Mouse (Mus musculus): ENCODE measurements around the gene Kidins220. TPM values are rescaled to one million over a fixed set of nuclear protein-coding genes. Genes with fewer than 3 reads are reported as not detected.

The Kidins220 gene
- polyA plus RNA-seq, 1 experiment, result 30.1 TPM

DNA sequence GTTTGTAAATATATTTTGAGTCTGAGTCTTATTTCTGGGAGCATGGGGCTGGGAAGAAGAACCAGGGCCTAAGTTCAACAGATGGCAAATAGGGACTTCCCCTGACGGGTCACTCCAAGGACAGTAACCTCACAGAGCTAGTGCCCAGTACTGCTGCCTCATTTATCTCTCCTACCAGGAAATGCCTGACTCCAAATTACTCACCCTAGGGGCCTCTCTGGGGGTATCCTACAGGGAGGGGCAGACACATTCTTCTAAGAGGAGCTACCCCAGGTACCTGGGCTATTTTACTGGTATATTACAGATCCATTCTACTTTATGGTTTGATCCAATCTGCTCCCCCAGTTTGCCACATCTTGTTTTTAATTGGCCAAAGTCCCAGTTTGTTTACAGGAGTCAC, 114.7 kb downstream of the Kidins220 start:
- no peak for DNase-seq (ENCODE audit: low read depth)

DNA sequence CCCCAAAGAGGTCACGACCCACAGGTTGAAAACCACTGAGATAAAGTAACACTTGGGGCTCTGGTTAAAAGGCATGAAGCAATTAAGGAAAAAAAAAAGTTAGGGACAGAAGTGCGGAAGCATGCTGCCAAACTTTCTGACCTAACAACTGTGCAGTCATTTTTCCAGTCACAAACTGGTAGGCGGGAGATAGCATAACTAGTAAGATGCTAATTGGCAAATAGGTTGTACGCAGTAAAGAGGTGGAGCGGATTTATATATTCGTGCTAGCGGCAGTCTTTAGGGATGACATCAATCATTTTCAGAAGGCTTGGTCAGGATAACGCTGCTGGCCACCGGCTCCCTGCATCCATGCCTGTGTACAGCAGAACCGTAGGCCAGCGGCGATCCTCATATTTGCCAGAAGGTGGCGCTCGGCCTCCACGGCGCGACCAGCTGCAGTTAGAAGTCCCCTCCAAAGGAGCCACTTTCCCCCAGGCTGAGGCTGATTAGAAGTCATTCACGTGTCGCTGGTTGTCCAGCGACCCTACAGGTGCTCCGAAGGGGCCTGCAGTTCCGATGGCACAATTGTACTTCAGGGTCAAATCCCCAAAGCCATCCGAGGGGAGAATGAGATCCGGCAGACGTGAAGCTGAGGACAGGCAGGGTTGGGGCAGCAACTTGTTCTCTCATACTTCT, 117.4 kb downstream of the Kidins220 start:
- DNase-seq (ENCODE audit: low read depth), result no peak

DNA sequence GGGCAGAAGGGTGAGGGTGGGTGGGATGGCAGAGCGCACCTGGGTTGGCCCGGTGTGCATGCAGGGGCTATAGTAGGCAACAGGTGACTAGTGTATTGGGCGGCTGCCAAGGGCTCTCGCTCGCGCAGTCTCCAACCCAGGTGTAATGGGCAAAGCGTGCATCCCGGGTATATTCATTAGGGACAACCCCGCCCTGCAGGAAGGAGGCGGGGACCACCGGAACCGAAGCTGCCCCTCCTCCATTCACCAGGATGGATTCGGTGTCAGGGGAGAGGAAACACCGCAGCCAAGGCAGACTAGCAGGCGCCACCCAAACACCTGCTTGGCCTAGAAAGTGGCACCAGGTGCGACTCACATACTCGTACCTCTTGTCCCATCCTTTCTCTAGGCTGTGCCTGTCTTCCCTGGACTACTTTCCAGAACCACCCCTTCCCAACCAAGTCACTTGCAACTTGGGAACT, 118.1 kb downstream of the Kidins220 start:
- no peak for DNase-seq (ENCODE audit: low read depth)

DNA sequence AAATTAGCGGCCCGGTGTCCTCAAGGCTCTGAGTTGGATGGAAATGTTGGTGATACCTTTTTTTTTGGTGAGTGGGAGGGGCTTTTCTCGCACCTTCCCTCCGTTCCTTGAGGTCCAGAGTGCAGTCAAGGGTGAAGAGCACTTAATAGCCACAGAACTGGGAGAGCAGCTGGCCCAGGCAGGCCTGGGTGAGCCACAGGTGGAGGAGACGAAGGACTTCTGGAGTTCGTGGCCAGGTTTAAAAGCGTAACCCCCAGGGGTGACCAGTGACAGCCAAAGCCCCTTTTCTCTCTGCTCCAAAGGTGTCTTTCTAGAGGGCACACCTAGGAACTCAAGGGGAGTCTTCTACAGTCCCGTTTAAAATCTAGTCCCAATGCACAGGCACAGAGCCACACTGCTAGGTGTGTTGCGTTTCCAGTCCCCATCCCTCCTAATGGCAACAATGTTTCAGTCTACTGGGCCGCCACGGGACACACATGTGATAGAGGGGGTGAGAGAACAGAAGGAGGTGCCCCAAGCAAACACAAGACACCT, 118.6 kb downstream of the Kidins220 start:
- DNase-seq (ENCODE audit: low read depth), result no peak

DNA sequence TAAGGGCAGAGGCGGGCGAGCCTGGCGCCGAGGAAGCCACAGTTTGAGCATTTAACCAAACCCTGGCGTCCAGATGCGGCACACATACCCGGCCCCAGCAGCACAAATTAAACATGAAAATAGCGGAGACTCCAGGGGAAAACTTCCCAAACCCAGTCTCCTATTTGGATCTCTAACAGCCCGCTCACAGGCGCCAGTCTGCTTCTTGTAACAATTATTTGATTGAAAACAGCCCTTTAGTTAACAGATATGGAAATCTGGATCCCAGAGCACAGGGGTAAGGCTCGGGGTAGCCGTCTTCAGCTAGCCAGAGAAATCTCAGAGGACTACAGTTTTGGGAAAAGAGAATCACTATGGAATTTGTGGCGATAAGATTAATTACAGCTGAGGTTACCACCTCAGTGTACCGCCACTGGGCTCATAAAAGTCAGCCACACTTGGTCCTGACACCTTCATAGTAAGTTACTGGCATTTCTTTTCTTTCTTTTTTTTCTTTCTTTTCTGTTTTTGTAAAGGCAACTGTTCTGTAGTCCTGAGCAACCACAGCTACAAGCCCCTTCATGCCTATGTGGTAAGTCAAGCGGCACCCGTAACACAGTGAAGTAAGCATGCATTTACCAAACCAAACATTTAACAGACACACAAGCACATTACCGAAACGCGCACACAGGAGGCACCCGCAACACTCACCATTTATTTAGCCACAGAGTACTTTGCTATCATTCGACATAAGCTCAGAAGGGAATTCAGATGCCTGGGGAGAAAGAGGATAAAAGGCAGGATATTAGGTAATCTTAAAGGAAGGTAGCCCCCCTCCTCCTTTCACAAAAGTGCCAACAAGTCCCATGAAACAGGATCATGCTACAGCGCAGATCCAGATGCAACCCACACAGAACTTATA, 120.1 kb downstream of the Kidins220 start:
- no peak for DNase-seq (ENCODE audit: low read depth)

DNA sequence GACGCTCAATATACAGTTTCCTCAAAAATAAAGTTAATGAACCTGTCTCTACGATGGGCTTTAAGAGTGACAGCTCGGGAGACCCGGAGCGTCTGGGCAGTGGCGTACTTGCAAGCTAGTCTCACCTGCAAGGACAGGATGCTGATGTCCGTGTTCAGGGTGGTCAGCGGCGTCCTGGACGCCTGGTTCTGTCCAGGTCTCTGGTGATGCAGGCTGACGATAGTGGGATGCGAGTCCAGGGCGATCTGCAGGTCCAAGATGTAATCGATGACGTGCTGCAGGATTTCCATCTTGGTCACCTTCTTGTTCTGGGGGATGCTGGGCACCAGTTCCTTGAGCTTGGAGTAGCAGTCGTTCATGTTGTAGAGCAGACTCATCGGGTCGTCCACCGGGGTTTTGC, 120.8 kb downstream of the Kidins220 start:
- DNase-seq (ENCODE audit: low read depth), result no peak

DNA sequence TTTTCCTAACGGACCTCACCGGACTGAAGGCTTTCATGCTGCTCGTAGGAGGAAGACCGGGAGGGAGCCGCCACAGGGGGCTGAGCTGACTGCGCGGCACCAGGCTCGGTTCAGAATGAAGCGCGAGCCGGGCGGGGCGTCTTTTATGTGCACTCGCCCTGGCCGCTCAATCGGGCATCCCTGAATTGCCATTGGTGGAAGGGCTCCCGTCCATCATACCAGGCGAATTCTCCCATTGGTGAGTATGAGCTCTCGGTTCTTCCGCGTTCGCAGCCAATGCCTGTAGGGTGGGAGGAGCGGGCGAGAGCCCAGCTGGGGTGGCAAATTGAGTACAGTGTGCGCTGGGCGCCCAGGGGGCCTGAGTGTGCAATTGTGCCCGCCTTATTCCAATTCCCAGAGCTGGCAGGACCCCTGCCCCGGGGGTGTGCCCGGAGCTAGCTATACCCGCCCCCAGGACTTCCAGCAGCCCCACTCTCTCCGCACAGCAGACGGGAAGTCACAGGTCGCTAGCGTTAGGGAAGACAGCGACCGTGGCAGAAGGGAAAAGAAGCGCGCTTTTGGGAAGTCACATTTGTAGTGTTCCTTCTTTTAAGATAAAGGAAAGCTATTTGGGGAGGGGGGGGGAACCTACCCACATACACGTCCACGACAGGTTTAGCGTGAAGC, 121.4 kb downstream of the Kidins220 start:
- DNase-seq (ENCODE audit: low read depth), result no peak

DNA sequence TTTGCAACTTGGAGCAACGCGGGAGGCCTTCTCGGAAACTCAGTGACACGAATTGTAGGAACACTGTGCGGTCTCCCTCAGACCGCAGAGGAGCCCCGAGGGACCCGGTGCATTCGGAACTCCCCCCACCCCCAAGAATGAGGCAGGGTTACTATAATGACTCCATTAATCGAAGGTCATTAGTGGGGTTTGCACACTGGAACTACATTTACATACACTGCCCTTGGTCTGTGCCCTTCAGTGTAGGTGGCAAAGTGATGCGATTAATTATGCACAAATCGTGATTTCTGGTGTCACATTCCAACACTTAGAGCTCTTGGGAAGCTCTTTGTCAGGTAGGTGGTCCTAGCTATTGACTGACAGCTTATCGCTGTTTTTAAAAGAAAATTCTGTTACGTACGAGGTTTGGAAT, 121.9 kb downstream of the Kidins220 start:
- no peak for DNase-seq (ENCODE audit: low read depth)

DNA sequence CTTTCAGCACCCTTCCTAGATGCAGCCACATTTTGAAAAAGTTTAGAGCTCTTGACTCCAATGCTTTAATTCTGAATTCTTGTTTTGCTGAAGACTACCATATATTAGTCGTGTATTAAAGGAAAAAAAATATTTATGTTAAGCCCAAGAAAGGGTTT, 122.2 kb downstream of the Kidins220 start, which contains the start of gene Id2:
Id2 (minus strand) TSS at position 89 of the 158 bp plus-strand sequence.
- no peak for DNase-seq (ENCODE audit: low read depth)

DNA sequence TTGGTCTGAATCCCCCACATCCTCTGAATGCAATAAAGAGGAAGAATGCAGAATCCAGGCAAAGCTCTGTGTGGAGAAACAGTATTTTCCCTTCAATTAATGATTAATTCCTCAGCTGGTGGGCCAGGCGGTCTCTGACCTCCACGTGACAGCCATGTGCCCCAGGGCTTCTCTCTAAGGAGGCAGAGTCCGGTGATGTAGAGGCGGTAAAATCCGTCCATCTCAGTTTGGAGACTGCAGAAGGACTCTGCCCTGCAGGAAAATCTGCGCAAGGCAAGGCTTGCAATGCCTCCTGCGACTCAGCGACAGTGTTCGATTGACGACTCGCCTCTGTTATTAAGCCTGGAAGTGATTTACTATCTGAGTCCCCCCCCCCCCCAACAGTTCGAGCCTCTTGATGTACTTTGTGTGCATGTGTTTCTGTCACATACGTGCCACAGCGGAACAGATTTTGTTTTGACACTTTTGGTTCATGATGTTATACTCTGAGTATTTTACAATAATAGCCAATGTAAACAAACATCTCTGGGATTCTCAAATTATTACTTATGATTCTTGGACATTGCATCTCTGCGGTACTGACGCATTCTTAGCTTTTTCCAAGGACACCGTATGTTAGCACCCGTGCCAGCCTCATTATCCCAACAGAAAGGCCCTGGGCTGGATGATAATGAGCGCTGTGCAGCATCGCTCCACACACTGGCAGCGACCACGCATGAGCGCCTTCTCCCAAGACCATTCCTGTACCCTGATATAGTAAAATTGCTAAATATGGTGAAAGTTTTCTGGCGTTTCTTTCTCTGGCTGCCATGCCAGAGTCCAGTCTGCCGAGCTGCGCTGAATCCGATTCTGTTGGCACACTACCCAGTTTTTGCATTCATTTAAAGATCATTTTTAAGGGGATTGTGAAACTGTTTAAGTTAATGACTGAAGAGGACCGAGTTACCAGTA, 122.8 kb downstream of the Kidins220 start:
- no peak for DNase-seq (ENCODE audit: low read depth)

DNA sequence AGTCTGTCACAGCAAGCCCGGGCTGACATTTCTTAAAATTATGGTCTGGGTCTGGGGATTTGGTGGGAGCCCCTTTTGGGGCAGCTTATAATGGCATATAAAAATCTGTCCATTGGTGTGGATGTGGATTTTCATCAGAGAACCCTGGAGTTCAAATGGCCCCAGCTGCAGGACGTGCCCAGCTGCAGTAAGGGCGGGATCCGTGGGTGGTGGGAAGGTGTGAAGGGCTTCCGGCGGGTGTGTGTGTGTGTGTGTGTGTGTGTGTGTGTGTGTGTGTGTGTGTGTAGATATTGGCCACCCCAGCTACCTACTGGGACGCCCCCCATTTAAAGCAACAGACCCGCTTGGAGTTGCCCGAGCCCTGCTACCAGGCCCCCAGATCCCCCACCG, 123.4 kb downstream of the Kidins220 start:
- DNase-seq (ENCODE audit: low read depth), result no peak

DNA sequence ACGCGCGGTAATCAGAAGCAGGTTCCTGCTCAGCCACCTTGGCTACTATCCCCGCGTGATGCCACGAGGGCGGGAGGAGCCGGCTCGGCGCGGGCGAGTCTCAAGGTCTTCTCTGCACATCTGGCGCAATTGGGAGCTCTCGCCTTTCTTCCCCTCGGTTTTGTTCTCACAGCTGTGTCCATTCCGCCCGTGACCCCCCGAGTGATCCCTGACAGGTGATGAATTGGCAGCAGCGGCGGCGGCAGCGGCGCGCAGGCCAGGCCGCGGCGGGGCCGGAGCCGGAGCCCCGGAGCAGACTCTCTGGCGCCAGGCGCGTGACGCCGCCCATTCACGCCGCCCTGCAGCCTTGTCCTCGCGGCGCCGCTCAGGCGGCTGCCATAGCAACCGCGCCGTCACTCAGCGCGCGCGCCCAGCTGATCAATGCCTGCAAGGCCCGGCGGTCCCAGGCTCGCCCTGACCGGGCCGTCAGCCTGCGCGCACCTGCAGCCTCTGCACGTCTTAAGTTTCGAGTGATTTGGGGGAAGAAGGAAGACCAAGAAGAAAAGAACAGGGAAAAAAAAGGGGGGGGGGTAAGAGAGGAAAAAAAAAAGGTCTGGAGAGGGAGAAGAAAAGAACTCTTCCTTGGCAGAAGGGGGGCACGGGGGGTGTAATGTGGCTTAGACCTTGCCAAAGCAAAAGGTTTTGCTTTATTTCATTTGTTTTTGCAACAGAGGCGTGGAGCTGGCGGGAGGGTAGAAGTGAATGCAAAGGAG, 124.0 kb downstream of the Kidins220 start:
- DNase-seq (ENCODE audit: low read depth), result no peak

DNA sequence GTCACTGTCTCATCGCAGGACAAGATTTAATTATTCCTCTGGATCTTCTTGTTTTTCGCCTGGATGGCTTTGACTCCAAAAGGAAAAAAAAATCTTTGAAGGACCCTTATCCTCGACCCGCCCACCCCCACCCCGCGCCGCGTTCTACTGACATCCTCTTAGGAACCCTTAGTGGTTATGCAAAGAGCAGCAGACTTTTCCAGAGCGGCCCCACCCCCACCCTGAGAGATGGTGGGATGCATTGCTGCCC, 124.5 kb downstream of the Kidins220 start:
- DNase-seq (ENCODE audit: low read depth), result no peak

DNA sequence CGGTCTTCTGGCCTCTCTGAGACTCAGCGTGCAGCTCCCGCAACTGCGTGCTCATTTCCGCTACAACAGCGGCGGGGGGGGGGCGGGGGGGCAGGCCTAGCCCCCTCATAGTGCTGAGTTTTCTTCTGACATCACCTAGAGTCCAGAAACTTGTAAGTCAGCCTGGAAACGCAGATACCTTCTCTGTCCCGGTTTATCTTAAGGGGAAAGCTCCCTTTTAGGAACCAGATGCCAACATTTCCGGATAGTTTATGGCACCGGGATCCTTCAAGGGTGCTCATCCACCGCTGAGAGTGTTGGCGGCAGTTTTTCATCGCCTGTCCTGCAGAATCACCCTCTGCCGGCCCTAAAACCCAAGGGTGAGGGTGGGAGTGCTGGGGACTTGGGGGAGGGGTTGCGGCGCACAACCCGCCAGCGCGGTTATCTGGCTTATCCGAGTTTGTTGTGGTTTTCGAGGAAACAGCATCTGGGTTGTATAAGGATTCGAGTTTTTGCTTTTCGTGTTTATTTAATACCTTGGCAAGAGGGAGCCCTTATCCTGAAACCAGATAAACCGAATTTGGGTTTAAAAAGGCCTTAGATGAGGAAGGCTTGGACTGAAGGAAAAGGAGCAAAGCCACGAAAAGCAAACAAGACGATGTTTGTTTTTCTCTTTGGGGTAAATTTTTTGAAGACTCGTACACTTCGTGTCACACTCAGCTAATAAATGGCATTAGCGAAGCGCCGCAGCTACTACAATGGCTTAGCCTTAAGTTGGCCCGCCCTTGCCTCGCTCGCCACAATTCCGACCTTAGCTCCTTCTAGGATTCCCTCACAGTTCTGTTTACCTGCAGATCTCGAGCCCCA, 125.1 kb downstream of the Kidins220 start:
- DNase-seq (ENCODE audit: low read depth), result no peak

DNA sequence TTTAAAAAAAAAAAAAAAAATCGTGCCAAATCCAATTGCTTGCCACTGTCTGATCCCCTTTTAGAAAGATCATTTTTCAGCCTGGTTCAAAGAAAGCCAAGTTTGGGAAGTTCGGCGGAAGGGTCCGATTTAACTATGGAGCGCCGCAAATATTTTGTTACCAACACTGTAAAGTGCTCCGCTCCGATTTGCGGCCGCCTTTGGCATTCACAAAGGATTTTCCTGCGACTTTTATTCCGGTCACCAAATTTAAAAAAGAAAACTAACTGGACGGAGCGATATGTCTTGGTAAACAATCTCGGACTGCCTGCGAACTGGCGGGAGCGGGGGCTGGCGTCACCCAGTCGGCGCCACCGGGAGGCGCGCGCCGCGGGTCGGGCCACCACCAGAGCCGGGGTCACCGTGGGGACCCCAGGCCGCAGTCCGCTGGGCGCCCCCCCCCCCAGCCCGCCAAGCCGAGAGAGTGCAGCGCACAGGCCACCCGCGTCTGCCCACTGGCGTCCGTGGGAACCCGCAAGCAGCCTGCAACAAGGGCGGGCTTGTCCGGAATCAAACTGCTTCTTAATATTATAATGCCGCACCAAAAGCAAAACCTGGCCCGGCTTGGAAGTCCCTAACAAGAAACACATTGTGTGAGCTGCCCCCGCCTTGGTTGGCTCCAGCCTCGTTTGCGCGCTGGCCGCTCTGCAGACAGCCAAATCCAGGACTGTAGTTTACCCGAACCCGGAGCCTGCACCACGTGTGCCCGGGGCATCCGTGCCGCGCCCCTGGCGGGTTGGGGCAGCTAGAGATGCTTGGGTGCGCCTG, 125.9 kb downstream of the Kidins220 start:
- no peak for DNase-seq (ENCODE audit: low read depth)

DNA sequence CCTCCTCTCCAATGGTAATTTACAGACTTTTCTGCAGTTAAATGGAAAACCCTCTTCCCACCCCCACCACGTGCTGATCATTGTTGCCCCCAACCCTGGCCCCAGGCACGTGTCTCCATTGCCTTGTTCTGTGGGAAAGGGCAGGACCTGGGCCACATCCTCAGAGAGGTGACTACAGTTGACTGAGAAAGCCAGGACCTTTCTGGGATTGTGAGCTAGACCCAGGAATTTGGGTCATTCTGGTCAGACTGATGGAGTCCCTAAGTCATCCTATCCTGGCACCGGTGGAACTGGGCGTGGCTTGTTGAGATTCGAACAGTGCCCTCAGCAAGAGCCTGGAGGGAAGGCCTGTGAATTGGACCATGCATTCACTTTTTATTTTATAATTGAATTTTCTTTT, 126.7 kb downstream of the Kidins220 start:
- DNase-seq (ENCODE audit: low read depth), result no peak

DNA sequence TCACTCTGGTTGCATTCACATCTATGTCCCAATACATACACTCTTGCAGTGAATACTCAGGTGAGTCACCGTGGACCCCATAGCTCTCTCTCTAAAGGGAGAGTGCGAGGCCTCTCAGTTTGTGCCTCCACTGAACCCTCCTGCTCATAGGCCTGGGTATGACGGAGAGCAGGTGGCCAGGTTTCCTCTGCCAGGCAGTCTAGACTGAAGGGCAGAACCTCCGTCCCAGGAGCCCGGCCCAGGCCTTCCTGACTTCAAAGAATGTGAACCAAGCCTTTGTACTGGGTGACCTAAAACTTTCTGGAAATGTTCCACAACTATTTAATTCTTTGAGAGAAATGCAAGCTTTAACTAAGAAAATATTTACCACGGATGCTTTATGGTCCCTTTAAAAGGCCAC, 129.2 kb downstream of the Kidins220 start:
- no peak for DNase-seq (ENCODE audit: low read depth)

DNA sequence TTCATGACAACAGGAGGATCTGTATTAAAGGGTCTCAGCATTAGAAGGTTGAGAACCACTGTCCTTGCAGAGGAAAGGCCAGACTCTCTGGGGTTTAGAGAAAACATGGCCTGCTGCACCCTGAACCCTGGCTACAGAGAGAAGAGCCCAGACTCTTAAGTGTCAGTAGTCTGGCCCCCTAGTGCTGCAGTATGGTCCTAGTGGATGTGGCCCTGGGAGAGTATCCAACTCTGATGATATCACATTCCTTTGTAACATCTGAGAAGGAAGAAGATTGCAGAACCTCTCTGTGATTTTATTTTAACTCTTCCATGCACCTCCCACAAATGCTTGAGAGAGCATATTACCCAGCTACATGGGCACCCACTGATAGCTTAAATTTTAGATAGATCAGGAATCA, 129.8 kb downstream of the Kidins220 start:
- no peak for DNase-seq (ENCODE audit: low read depth)

DNA sequence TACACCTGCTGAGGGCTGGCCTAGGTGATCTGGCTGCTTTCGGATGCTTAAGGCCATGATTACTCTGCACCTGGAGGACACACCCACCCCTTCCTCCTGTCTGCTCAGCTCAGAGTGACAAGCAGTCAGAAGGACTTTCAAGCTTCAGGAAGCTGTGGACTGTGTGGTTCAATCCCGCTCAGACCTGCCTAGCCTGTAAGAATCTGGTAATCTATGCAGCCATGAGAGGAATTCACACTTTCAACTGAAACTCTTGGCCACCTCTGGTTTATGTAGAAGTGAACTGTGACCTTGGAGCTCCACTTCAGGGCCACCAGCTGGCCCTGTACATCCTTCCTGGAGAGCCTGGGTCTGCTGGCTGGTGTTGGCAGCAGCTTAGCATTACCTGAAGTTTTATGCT, 134.1 kb downstream of the Kidins220 start:
- no peak for DNase-seq (ENCODE audit: low read depth)
